Mouse (Mus musculus) neural tube, embryonic 13.5 days (tissue): ENCODE measurements around the gene Cbx4. TPM values are rescaled to one million over a fixed set of nuclear protein-coding genes. Genes with fewer than 3 reads are reported as not detected.

Source experiments
- ATAC-seq: fragments of 200-750 bp; cut with Nextera tagmentation; 2 replicates; pipeline ENCODE4 v1.8.0; 2017; ENCODE audit warnings: low read depth, mild to moderate bottlenecking, moderate TSS enrichment, moderate library complexity
- H3K27ac ChIP-seq: fragments of 300-500 bp; sonication (generic); replicated peaks from 2 replicates; pipeline ENCODE4 v1.5.1; 2015; ENCODE audit warnings: moderate library complexity, mild to moderate bottlenecking, inconsistent platforms
- H3K27me3 ChIP-seq: fragments of 300-500 bp; sonication (generic); 2 replicates; pipeline ENCODE4 v1.6.1; 2015; ENCODE audit warnings: mild to moderate bottlenecking, inconsistent platforms
- H3K36me3 ChIP-seq: fragments of 300-500 bp; sonication (generic); 2 replicates; pipeline ENCODE4 v1.6.1; 2015; ENCODE audit warnings: mild to moderate bottlenecking, inconsistent platforms
- H3K4me1 ChIP-seq: fragments of 300-500 bp; sonication (generic); replicated peaks from 2 replicates; pipeline ENCODE4 v1.6.1; 2015; ENCODE audit warnings: inconsistent platforms
- H3K4me2 ChIP-seq: fragments of 300-500 bp; sonication (generic); 2 replicates; pipeline ENCODE4 v1.6.1; 2015; ENCODE audit warnings: inconsistent platforms, mild to moderate bottlenecking, moderate library complexity
- H3K4me3 ChIP-seq: fragments of 300-500 bp; sonication (generic); 2 replicates; pipeline ENCODE4 v1.5.1; 2015; ENCODE audit warnings: mild to moderate bottlenecking, inconsistent platforms
- H3K9ac ChIP-seq: fragments of 300-500 bp; sonication (generic); 2 replicates; pipeline ENCODE4 v1.6.1; 2015; ENCODE audit warnings: moderate library complexity, mild to moderate bottlenecking, inconsistent platforms
- H3K9me3 ChIP-seq: fragments of 300-500 bp; sonication (generic); 2 replicates; pipeline ENCODE4 v1.6.1; 2016; ENCODE audit warnings: inconsistent platforms
- WGBS: fragments of 180-500 bp; shearing (Covaris S2); methylation state at CpG from one replicate; pipeline ENCODE4 v1.1.7; 2015; 5-methylcytosine and 5-hydroxymethylcytosine counted together
- polyA plus RNA-seq: library from polyadenylated mRNA; unstranded; fragments of >200 nt; fragmentation: Nextera tagmentation; extraction: Ambion mirVana; gene quantifications from 2 replicates; pipeline ENCODE4 v1.2.1, GENCODE M21; 2015

Cbx4 gene
- polyA plus RNA-seq, 1 experiment from 2014 or later = 14.8 TPM

- H3K9me3 ChIP-seq = no peaks in the 10 kb centered on the region
- H3K4me1 ChIP-seq = peaks cover 47% of the 10 kb centered on the region
- under 1% methylated on average over 41 of the region's 41 CpGs for WGBS
- no peak overlapping the region for H3K27ac ChIP-seq
- H3K9ac ChIP-seq = peak overlapping the region; percentile 78
- peak overlapping the region; percentile 93 for H3K4me2 ChIP-seq
- no peak for ATAC-seq
- peaks cover 64% of the 10 kb centered on the region for H3K27me3 ChIP-seq
- H3K4me3 ChIP-seq = peak overlapping the region; percentile 51
- H3K36me3 ChIP-seq = no peaks in the 10 kb centered on the region
Measured at GRCm38 (mm10) chr11:119089235-119090075, 3.4 kb upstream of the Cbx4 start.

GRCm38 (mm10) chr11:119088391-119089234, 2.6 kb upstream of the Cbx4 start:
- WGBS = under 1% methylated on average over 28 of the region's 28 CpGs
- peaks cover 61% of the 10 kb centered on the region for H3K27me3 ChIP-seq
- no peak overlapping the region for H3K4me3 ChIP-seq
- H3K27ac ChIP-seq = no peak overlapping the region
- H3K4me1 ChIP-seq = peaks cover 56% of the 10 kb centered on the region
- no peak overlapping the region for H3K4me2 ChIP-seq
- H3K9ac ChIP-seq = no peak overlapping the region
- no peaks in the 10 kb centered on the region for H3K36me3 ChIP-seq
- H3K9me3 ChIP-seq = no peaks in the 10 kb centered on the region
- no peak for ATAC-seq

GRCm38 (mm10) chr11:119087301-119088082, 1.5 kb upstream of the Cbx4 start:
- no peaks in the 10 kb centered on the region for H3K9me3 ChIP-seq
- no peak overlapping the region for H3K4me3 ChIP-seq
- H3K27me3 ChIP-seq = peaks cover 64% of the 10 kb centered on the region
- 2% methylated on average over 35 of the region's 35 CpGs for WGBS
- peak overlapping the region; percentile 38; the same call in 1 of the 2 replicates for H3K9ac ChIP-seq
- ATAC-seq = no peak
- peaks cover 67% of the 10 kb centered on the region for H3K4me1 ChIP-seq
- no peaks in the 10 kb centered on the region for H3K36me3 ChIP-seq
- H3K4me2 ChIP-seq = 0 out of 2 replicates have a peak overlapping the region, but pooled peaks have one; percentile 0
- H3K27ac ChIP-seq = no peak overlapping the region

GRCm38 (mm10) chr11:119085279-119086062, 550 bp downstream of the Cbx4 start:
- H3K4me1 ChIP-seq = peaks cover 78% of the 10 kb centered on the region
- peak overlapping the region; percentile 86 for H3K4me2 ChIP-seq
- H3K9ac ChIP-seq = peak overlapping the region; percentile 95
- peaks cover 73% of the 10 kb centered on the region for H3K27me3 ChIP-seq
- peak; percentile 64 for ATAC-seq
- WGBS = under 1% methylated on average over 61 of the region's 66 CpGs
- H3K36me3 ChIP-seq = peaks cover 19% of the 10 kb centered on the region
- peak overlapping the region; percentile 99 for H3K27ac ChIP-seq
- H3K4me3 ChIP-seq = peak overlapping the region; percentile 79
- no peaks in the 10 kb centered on the region for H3K9me3 ChIP-seq

GRCm38 (mm10) chr11:119084446-119085278, 1.4 kb downstream of the Cbx4 start:
- Histone ChIP-seq H3K27me3 (peaks cover 75% of the 10 kb centered on the region), H3K4me2 (peak overlapping the region; percentile 86), H3K9ac (peak overlapping the region; percentile 95), H3K27ac (peak overlapping the region; percentile 99), H3K4me1 (peaks cover 77% of the 10 kb centered on the region), H3K9me3 (no peaks in the 10 kb centered on the region), H3K4me3 (peak overlapping the region; percentile 79), H3K36me3 (peaks cover 23% of the 10 kb centered on the region)
- ATAC-seq = no peak
- WGBS = under 1% methylated on average over 18 of the region's 18 CpGs

- Histone ChIP-seq H3K4me2 (peak overlapping the region; percentile 86), H3K4me3 (peak overlapping the region; percentile 79), H3K27me3 (peaks cover 73% of the 10 kb centered on the region), H3K9me3 (no peaks in the 10 kb centered on the region), H3K9ac (peak overlapping the region; percentile 95), H3K27ac (peak overlapping the region; percentile 99), H3K4me1 (peaks cover 77% of the 10 kb centered on the region), H3K36me3 (peaks cover 25% of the 10 kb centered on the region)
- ATAC-seq = no peak
- WGBS = 4% methylated on average over 28 of the region's 28 CpGs
Measured at GRCm38 (mm10) chr11:119083724-119084445, 2.1 kb downstream of the Cbx4 start.

- Histone ChIP-seq H3K4me2 (peak overlapping the region; percentile 86), H3K36me3 (peaks cover 25% of the 10 kb centered on the region), H3K27ac (no peak overlapping the region), H3K9me3 (no peaks in the 10 kb centered on the region), H3K4me1 (peaks cover 83% of the 10 kb centered on the region), H3K4me3 (peak overlapping the region; percentile 79), H3K9ac (peak overlapping the region; percentile 95), H3K27me3 (peaks cover 67% of the 10 kb centered on the region)
- WGBS = 10% methylated on average over 20 of the region's 20 CpGs
- ATAC-seq = no peak
Measured at GRCm38 (mm10) chr11:119082638-119083599, 3.1 kb downstream of the Cbx4 start.

GRCm38 (mm10) chr11:119081839-119082637, 4.0 kb downstream of the Cbx4 start:
- H3K4me2 ChIP-seq = peak overlapping the region; percentile 86
- H3K4me3 ChIP-seq = peak overlapping the region; percentile 22; the same call in 1 of the 2 replicates
- peaks cover 78% of the 10 kb centered on the region for H3K4me1 ChIP-seq
- no peak overlapping the region for H3K27ac ChIP-seq
- ATAC-seq = no peak
- no peaks in the 10 kb centered on the region for H3K9me3 ChIP-seq
- peaks cover 30% of the 10 kb centered on the region for H3K36me3 ChIP-seq
- 0 out of 2 replicates have a peak overlapping the region, but pooled peaks have one; percentile 95 for H3K9ac ChIP-seq
- WGBS = 15% methylated on average over 21 of the region's 21 CpGs
- peaks cover 58% of the 10 kb centered on the region for H3K27me3 ChIP-seq
